Mouse (Mus musculus) liver, embryonic 14.5 days (tissue): ENCODE measurements around the gene Adcy3. TPM values are rescaled to one million over a fixed set of nuclear protein-coding genes. Genes with fewer than 3 reads are reported as not detected.

Source experiments
- ATAC-seq: fragments of 200-750 bp; cut with Nextera tagmentation; 2 replicates; pipeline ENCODE4 v1.8.0; 2017; ENCODE audit warnings: moderate number of reproducible peaks, mild to moderate bottlenecking, moderate library complexity; ENCODE audit not compliant: insufficient read depth
- DNase-seq, 3 experiments: peaks; one replicate each; pipeline ENCODE4 v3.0.0-alpha.2; 2012 to 2013; ENCODE audit warnings: low read depth in 3 of 3, low spot score in 3 of 3
- H3K27ac ChIP-seq: fragments of 300-500 bp; sonication (generic); 2 replicates; pipeline ENCODE4 v1.5.1; 2014; ENCODE audit warnings: moderate library complexity, mild to moderate bottlenecking, control low read depth, inconsistent platforms
- H3K27me3 ChIP-seq: fragments of 300-500 bp; sonication (generic); 2 replicates; pipeline ENCODE4 v1.6.1; 2014; ENCODE audit warnings: mild to moderate bottlenecking, low read length, moderate library complexity; ENCODE audit not compliant: control insufficient read depth, insufficient read depth
- H3K36me3 ChIP-seq: fragments of 300-500 bp; sonication (generic); replicated peaks from 2 replicates; pipeline ENCODE4 v1.6.1; 2014; ENCODE audit warnings: low read depth; ENCODE audit not compliant: control insufficient read depth, insufficient read depth
- H3K4me1 ChIP-seq, 2 experiments: fragments of 200-500 bp in 1 of 2; fragments of 300-500 bp in 1 of 2; sonication (generic) in 1 of 2; replicated peaks; 2 replicates each; pipeline ENCODE4 v1.6.1; 2012 to 2014; ENCODE audit warnings: antibody characterized with exemption in 1 of 2, inconsistent platforms in 1 of 2, low read length in 1 of 2; ENCODE audit not compliant: control insufficient read depth in 2 of 2, insufficient read depth in 2 of 2
- H3K4me2 ChIP-seq: fragments of 300-500 bp; sonication (generic); 2 replicates; pipeline ENCODE4 v1.6.1; 2014; ENCODE audit warnings: low read depth, mild to moderate bottlenecking, control low read depth, moderate library complexity
- H3K4me3 ChIP-seq, 2 experiments: fragments of 200-500 bp in 1 of 2; fragments of 300-500 bp in 1 of 2; sonication (generic) in 1 of 2; 2 replicates each; pipeline ENCODE4 v1.5.1; 2012 to 2014; ENCODE audit warnings: low read depth in 2 of 2, low read length in 2 of 2, mild to moderate bottlenecking in 2 of 2, control low read depth in 1 of 2, inconsistent platforms in 1 of 2, moderate library complexity in 1 of 2; ENCODE audit not compliant: insufficient read depth in 1 of 2
- H3K9ac ChIP-seq: fragments of 300-500 bp; sonication (generic); replicated peaks from 2 replicates; pipeline ENCODE4 v1.6.1; 2014; ENCODE audit warnings: mild to moderate bottlenecking, control low read depth, moderate library complexity
- H3K9me3 ChIP-seq: fragments of 300-500 bp; sonication (generic); 2 replicates; pipeline ENCODE4 v1.6.1; 2016; ENCODE audit warnings: low read length, mixed read lengths; ENCODE audit not compliant: control insufficient read depth
- CTCF ChIP-seq: IDR thresholded peaks from 2 replicates; pipeline ENCODE4 v1.5.1; 2016; ENCODE audit warnings: antibody characterized with exemption, low read depth, control low read depth
- EP300 ChIP-seq: IDR thresholded peaks from 2 replicates; pipeline ENCODE4 v1.6.1; 2016; ENCODE audit warnings: antibody characterized with exemption, low read depth
- WGBS: fragments of 180-500 bp; shearing (Covaris S2); extraction: QIAGEN DNeasy Blood & Tissue Kit; methylation state at CpG from one replicate; pipeline ENCODE4 v1.1.7; 2014; ENCODE audit not compliant: insufficient replicate concordance; 5-methylcytosine and 5-hydroxymethylcytosine counted together
- polyA plus RNA-seq, 2 experiments: library from polyadenylated mRNA; depleted of rRNA in 1 of 2; stranded (reverse) in 1 of 2; unstranded in 1 of 2; fragments of >200 nt; fragmentation: Nextera tagmentation in 1 of 2; extraction: Ambion mirVana in 1 of 2; gene quantifications; 2 replicates each; pipeline versions ENCODE4 v1.2.1 to v1.2.3; 2012 to 2014

Adcy3 gene
- polyA plus RNA-seq, 2 experiments = 0.18 to 0.42 TPM

DNA sequence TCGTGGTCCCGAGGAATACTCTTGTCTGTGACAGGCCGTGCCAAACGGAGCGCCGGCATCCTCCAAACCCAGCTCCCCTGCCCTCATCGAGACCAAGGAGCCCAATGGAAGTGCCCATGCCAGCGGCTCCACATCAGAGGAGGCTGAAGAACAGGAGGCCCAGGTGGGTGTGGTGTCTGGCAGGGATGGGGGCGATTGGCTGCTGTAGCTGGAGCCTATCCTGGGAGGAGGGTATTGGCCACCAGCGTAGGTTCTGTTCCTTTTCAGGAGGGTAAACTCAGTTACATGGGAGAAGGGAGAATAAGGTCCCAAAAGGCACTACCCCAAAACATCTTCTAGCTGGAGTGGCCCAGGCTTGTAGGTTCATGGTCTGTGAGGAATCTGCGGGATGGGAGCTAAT lies 66.4 kb downstream of the Adcy3 start:
- no peaks in the 10 kb centered on the region for H3K4me1 ChIP-seq
- WGBS = 85% methylated on average over 11 of the region's 11 CpGs
- H3K9ac ChIP-seq = no peak overlapping the region
- no peak overlapping the region for H3K4me3 ChIP-seq
- no peak overlapping the region for H3K4me2 ChIP-seq
- no peaks in the 10 kb centered on the region for H3K27me3 ChIP-seq
- H3K9me3 ChIP-seq = no peaks in the 10 kb centered on the region
- no peak for TF ChIP-seq EP300
- no peak for TF ChIP-seq CTCF
- H3K27ac ChIP-seq = no peak overlapping the region
- DNase-seq (no peak), ATAC-seq (no peak)
- no peaks in the 10 kb centered on the region for H3K36me3 ChIP-seq

DNA sequence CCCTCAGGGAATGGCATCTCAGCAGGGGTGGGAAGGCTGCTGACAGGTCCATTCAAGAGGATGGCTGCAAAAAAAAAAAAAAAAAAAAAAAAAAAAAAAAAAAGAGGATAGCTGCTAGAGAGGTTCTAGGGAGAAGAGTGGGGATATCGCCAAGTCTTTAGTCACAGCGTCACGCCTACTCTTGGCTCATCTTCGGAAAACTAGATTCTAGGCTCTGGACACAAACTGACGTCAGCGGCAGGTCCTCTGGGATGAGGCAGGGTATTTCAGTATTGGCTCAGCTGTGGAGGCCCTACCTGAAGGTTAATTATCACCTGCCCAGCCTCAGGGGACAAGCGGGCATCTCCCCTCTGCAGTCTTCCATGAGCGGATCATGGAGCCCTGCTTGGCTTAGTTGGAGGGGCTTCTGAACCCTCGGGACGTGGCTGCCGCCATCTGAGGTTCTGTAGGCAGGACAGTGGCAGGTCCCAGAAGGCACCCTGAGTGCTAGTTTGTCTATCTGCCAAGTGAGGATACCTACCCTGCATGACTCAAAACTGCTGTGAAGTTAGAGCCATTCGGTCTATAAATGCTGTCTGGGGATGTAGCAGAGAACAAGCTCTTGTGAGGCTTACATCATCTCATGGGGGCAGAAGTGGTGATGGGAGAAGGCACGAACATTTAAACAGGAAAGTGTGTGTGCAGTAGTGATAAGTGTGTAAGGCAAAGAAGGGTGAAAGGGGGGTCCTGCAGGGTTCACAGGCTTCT lies 68.7 kb downstream of the Adcy3 start:
- 78% methylated on average over 13 of the region's 13 CpGs for WGBS
- Histone ChIP-seq H3K4me2 (no peak overlapping the region), H3K27me3 (no peaks in the 10 kb centered on the region), H3K4me3 (no peak overlapping the region), H3K9ac (no peak overlapping the region), H3K27ac (no peak overlapping the region), H3K9me3 (no peaks in the 10 kb centered on the region), H3K4me1 (no peaks in the 10 kb centered on the region), H3K36me3 (no peaks in the 10 kb centered on the region)
- DNase-seq (no peak), ATAC-seq (no peak)
- no peak for TF ChIP-seq EP300
- no peak for TF ChIP-seq CTCF

DNA sequence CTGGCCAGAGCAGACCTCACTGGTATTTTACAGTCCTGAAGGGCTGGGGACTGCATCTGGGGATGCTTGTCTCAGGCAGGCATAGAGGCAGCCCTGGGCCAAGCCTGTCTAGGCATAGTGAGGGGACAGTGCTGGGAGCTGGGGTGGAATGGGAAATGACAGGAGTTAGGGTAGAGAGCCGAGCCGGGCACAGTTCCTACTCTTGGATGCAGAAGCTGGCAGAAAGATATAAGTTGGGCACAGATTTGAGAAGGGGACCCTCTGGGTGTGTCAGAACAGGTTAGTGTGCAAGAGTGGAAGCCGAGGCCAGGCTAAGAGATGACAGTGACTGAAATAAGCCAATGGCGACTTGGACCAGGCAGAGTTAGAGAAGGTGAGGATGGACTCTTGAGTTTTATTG lies 69.3 kb downstream of the Adcy3 start:
- H3K9ac ChIP-seq = no peak overlapping the region
- no peak overlapping the region for H3K4me3 ChIP-seq
- H3K27ac ChIP-seq = no peak overlapping the region
- ATAC-seq (no peak), DNase-seq (no peak)
- 68% methylated on average over 4 of the region's 4 CpGs for WGBS
- H3K4me1 ChIP-seq = no peaks in the 10 kb centered on the region
- H3K36me3 ChIP-seq = no peaks in the 10 kb centered on the region
- H3K9me3 ChIP-seq = no peaks in the 10 kb centered on the region
- TF ChIP-seq CTCF = no peak
- no peak for TF ChIP-seq EP300
- H3K27me3 ChIP-seq = no peaks in the 10 kb centered on the region
- no peak overlapping the region for H3K4me2 ChIP-seq

DNA sequence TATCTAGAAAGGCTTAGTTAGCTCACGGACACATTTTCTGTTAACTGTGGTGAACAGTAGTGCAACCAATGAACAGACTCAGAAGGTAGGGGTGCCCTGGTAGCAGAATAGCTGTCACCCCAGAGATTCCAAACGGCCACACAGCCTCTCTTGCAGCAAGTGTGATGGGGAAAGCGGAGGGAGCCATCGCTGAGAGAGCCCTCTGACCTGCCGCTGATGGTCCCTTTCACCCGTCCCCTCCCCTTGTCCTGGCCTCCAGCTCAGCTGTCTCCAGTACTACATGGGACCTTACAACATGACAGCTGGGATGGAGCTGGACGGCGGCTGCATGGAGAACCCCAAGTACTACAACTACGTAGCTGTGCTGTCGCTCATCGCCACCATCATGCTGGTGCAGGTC lies 73.2 kb downstream of the Adcy3 start:
- no peaks in the 10 kb centered on the region for H3K4me1 ChIP-seq
- peaks cover under 1% of the 10 kb centered on the region; the same call in 1 of the 2 replicates for H3K36me3 ChIP-seq
- no peaks in the 10 kb centered on the region for H3K27me3 ChIP-seq
- no peak overlapping the region for H3K4me2 ChIP-seq
- DNase-seq = no peak
- H3K27ac ChIP-seq = no peak overlapping the region
- ATAC-seq = no peak
- H3K9ac ChIP-seq = no peak overlapping the region
- H3K4me3 ChIP-seq = no peak overlapping the region
- WGBS = 83% methylated on average over 11 of the region's 11 CpGs
- H3K9me3 ChIP-seq = no peaks in the 10 kb centered on the region
- TF ChIP-seq EP300 (no peak), CTCF (no peak)

DNA sequence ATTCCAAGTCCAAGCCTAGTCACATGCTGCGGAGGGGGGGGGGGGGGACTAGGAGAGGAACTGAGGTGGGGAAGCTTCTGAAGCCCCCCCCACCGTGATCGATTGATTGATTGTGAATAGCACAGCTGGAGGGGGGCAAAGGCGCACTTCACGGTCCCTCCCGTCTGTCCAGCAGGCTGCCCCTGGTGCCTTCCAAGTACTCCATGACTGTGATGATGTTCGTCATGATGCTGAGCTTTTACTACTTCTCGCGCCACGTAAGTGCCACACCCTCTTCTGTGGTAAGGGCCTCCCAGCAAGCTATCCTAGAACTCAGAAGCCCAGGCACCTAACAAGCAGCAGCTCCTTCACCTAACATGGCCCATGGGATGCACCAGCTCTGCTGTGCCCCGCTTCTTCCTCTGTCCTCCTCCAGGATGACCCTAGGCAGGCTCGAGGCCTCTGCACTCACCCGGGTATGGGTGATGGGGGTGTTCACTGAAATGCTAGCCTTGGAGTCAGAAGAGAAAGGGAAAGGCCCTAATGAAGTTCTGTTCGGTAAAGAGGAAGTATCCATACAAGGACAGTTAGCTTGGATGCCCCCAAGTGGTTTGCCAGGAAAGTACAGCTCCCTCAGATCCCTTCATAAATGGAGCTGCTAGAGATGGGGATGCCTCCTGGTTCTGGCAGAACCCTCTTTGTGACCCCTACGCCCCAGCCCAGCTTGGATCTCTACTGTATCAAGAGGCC lies 75.7 kb downstream of the Adcy3 start:
- no peak for TF ChIP-seq EP300
- TF ChIP-seq CTCF = peak; percentile 59

More for the DNA sequence above, 75.7 kb downstream of the Adcy3 start:
- no peak overlapping the region for H3K9ac ChIP-seq
- no peaks in the 10 kb centered on the region for H3K9me3 ChIP-seq
- DNase-seq (no peak), ATAC-seq (no peak)
- WGBS = 68% methylated on average over 15 of the region's 15 CpGs
- no peak overlapping the region for H3K4me2 ChIP-seq
- no peak overlapping the region for H3K27ac ChIP-seq
- no peak overlapping the region for H3K4me3 ChIP-seq
- peaks cover 2% of the 10 kb centered on the region; the same call in 1 of the 2 replicates for H3K36me3 ChIP-seq
- H3K4me1 ChIP-seq = no peaks in the 10 kb centered on the region
- H3K27me3 ChIP-seq = no peaks in the 10 kb centered on the region
